Mouse (Mus musculus) heart, adult 2 months (tissue): Measurements from ENCODE around the gene Srbd1.

Experiments
- CTCF ChIP-seq: fragments of 200-600 bp; IDR thresholded peaks from 2 replicates; pipeline ENCODE4 v1.8.1; 2022; ENCODE audit warnings: antibody characterized with exemption, mild to moderate bottlenecking, moderate library complexity
- POLR2A ChIP-seq: fragments of 200-500 bp; IDR thresholded peaks from 2 replicates; pipeline ENCODE4 v1.6.1; 2011; ENCODE audit warnings: mild to moderate bottlenecking, low read depth, low read length, control low read depth; ENCODE audit not compliant: insufficient read depth

DNA sequence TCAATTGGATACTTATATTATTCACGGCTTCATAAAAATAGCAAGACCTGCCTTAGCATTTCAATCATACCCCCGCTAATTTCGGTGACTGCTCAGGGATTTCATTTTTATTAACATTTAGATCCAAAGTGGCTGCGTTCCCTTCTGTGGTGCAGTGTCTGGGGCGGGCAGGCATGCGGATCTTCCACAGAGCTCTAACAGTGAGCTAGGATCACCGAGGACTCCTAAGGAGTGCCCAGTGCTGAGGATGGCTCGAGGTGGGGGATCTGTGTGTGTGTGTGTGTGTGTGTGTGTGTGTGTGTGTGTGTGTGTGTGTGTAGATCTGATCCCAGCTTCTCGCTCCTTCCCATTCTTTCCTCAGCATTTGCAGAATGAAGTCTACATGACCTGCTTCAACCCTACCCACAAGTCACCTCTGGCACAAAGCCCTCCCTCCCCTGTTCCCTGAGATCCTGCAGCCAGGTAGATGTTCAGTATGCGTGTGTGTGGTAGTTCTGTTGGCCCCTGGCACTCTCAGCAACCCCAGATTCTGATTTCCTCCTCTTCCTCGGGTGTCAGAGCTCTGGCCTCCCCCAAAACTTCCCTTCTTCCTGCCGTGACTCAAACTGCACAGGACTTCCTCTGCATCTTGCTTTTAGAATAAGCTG, 200.9 kb downstream of the Srbd1 start:
- TF ChIP-seq CTCF (no peak), POLR2A (no peak)
